Mouse (Mus musculus): ENCODE measurements around the gene Bmp2.

Gene Bmp2

DNA sequence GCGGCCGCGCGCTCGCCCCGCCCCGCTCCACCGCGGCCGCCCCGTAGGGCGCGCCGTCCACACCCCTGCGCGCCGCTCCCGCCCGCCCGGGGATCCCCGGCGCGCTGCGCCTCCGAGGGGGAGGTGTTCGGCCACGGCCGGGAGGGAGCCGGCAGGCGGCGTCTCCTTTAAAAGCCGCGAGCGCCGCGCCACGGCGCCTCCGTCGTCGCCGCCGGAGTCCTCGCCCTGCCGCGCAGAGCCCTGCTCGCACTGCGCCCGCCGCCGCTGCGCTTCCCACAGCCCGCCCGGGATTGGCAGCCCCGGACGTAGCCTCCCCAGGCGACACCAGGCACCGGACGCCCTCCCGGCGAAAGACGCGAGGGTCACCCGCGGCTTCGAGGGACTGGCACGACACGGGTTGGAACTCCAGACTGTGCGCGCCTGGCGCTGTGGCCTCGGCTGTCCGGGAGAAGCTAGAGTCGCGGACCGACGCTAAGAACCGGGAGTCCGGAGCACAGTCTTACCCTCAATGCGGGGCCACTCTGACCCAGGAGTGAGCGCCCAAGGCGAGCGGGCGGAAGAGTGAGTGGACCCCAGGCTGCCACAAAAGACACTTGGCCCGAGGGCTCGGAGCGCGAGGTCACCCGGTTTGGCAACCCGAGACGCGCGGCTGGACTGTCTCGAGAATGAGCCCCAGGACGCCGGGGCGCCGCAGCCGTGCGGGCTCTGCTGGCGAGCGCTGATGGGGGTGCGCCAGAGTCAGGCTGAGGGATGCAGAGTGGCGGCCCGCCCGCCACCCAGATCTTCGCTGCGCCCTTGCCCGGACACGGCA lies at the start of gene Bmp2:
TSS of gene Bmp2 (plus strand) at position 129 of the 811 bp plus-strand sequence.
- DNase-seq (ENCODE audit: low read depth) = no peak

GRCm38 (mm10) chr2:133505678-133506077 lies 46.3 kb upstream of the Bmp2 start:
- no peak for DNase-seq (ENCODE audit: low read depth)

GRCm38 (mm10) chr2:133507045-133507444 lies 44.9 kb upstream of the Bmp2 start:
- no peak for DNase-seq (ENCODE audit: low read depth)

- no peak for DNase-seq (ENCODE audit: low read depth)
These were observed 42.8 kb upstream of the Bmp2 start for GRCm38 (mm10) chr2:133509141-133509540.

DNA sequence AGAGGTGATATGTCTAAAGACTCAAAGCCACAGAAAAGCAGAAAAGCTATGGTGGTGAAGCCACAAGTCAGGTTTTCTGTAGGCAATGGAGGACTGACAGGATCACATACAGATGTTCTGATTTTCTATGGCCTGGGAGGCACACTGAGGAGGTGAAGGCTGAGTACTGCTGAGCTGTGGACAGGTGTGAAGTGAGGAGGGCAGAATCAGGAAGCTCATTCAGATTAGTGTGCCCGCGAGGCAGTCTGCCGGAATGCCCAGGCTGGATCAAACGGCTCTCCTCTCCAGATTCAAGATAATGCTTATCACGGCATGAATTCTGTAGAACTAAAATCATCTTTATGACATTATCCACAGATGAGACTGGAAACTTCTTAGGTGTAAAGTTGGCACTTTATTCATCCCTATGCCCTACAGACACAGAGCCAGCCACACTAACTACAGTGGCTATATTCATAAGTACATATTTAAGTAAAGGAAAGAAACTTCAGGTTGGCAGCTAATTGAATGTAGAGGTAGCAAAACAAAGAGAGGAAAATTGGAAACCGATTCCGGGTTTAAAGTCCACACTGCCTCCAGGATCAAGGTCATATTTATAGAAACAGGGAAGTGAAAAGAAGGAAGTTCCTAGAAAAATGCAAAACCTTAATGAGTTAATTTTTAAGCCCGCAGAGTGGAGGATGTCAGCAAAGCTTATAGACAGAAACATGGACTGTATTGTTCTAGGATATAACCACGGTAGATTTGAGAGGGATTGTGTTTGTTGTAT lies 40.8 kb upstream of the Bmp2 start:
- DNase-seq (ENCODE audit: low read depth) = no peak

- DNase-seq (ENCODE audit: low read depth) = no peak
These were observed 35.5 kb upstream of the Bmp2 start for GRCm38 (mm10) chr2:133516331-133517046.

DNA sequence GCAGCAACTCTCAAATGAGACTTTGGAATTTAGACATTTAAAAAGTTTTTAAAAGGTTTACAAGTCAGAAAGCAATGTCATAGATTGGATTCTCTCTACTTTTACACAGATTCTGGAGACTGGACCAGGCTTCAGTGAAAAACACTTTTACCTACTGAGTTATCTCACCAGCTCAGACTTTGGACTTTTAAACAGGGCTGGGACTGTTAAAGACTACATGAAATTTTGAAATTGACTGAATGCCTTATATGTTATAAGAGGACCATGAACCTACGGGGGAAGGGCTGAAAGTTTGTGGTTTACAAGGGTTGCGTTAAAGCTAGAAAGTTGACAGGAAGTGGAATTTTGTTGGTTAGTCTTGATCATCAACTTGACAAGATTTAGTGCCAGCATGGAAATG lies 34.1 kb upstream of the Bmp2 start:
- DNase-seq (ENCODE audit: low read depth) = no peak

GRCm38 (mm10) chr2:133521193-133521592 lies 30.8 kb upstream of the Bmp2 start:
- no peak for DNase-seq (ENCODE audit: low read depth)

- DNase-seq (ENCODE audit: low read depth) = no peak
These were observed 29.8 kb upstream of the Bmp2 start for GRCm38 (mm10) chr2:133522121-133522520.

DNA sequence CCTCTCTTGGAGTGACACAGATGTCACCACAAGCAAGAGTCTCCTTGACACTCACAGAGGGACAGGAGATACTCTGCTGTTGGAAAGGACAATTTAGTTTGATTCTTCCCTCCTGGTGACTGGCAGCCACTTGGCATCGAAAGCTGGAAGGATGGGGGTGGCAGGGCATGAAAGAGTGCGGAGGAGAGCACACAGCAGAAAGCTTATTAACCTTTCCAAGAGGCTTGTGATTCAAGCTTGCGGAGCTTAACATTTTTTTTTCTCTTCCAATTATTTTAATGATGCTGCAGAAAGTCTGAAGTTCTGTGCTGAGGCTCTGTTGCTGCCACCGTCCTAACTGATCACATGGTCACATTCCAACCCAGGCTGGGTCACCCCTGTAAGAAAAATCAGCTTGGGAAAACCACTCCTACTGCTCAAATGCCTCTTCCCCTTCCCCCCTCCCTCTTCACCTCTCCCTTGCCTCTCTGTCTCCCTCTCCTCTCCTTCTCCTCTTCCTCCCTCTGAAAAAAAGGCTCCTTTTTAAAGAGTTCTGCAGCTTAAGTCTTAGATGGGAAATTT lies 26.3 kb upstream of the Bmp2 start:
- DNase-seq (ENCODE audit: low read depth) = no peak

DNA sequence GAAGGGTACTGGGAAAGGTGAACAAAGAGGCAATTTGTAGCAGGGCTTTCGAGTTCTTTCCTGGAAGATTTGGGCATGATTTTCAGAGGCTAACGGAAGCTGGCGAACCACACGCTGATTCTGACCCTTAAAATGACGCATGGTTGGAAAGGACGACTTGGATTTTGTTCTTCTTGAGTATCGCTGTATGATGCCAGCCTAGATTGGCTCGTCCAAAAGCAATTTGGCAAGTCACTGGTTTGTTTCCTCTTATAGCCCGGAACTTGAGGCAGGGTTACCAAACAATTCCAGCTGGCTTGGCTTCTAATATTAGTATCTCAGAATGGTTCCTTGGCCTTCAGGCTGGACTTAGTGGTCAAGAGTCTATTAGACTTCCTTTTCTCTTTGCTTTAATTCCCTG lies 22.6 kb upstream of the Bmp2 start:
- DNase-seq (ENCODE audit: low read depth) = no peak

- no peak for DNase-seq (ENCODE audit: low read depth)
These were observed 18.9 kb upstream of the Bmp2 start for GRCm38 (mm10) chr2:133533073-133533472.

DNA sequence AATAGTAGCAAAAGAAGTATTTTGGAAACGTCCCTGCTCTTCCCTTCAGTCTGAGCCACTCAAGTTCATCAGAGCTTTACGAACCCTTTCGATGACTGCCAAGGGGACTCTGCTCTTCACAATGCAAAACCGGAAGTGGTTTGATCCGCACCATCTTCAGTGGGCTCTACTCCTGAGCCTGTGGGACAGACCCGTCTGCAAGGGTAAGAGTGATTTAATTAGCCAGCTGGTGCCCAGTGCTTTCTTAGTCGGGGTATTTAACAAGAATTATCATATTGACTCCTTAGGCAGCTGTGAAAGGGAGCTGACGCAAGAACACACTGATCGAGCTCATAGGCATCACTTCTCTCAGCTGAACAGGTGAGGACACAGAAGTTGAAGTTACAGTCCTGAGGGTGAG lies 16.5 kb upstream of the Bmp2 start:
- DNase-seq (ENCODE audit: low read depth) = no peak

DNA sequence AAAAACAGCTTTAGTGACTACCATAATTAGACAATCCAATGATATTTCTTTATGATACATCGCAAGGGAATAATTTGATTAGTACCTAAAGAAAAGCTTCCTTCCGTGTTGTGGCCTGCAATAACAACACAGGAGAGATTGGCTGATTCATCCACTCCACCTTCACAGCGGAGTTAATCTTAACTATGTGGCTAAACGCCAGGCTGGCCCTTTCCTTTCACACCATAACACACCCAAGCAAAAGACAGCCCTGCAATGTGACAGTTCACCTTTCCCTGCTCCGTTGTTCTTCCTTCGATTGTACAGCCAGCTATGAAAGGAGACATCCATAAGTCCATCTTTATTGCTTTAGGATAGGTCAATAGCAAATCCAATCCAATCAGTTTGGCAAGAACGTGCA lies 15.1 kb upstream of the Bmp2 start:
- DNase-seq (ENCODE audit: low read depth) = no peak

DNA sequence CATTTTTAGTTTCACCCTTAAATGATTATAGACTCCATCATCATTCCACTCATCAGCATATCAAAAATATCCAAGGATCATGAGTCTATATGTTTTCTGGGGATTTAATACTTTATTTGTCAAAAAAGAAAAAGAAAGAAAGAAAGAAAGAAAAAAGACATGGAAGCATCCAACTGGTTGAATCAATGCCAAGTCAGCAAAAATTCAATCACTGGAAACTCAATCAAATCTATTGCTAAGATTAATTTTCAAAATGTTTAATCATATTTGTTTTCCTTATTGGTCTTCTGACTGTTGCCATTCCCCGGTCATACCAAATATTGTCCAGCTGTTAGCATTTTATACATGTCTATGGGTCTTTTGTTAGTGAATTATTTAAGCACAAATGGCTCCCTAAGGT lies 11.3 kb upstream of the Bmp2 start:
- DNase-seq (ENCODE audit: low read depth) = no peak

DNA sequence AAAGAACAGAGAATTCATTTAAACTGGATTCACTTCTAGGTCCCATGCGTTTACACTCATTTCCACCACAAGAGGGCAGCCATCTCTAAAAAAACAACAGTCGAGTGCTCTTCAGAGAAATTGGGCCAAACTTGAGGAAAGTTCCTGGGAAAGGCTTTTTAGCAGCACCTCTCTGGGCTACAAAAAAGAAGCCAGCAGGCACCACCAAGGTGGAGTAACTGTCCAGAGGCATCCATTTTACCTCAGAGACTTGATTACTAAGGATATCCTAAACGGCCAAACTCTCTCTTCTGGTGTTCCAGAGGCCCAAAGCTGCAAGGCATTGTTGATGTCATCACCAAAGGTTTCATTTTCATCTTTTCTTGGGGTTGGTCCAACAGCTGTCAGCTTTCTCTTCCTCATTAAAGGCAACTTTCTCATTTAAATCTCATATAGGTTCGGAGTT lies 1.7 kb upstream of the Bmp2 start:
- DNase-seq (ENCODE audit: low read depth) = peak; percentile 70

GRCm38 (mm10) chr2:133552842-133553465 lies 995 bp downstream of the Bmp2 start:
- no peak for DNase-seq (ENCODE audit: low read depth)

- no peak for DNase-seq (ENCODE audit: low read depth)
These were observed 1.9 kb downstream of the Bmp2 start for GRCm38 (mm10) chr2:133553911-133554285.

GRCm38 (mm10) chr2:133554286-133555021 lies 2.5 kb downstream of the Bmp2 start:
- no peak for DNase-seq (ENCODE audit: low read depth)

- no peak for DNase-seq (ENCODE audit: low read depth)
These were observed 12.4 kb downstream of the Bmp2 start for GRCm38 (mm10) chr2:133564248-133564886.

DNA sequence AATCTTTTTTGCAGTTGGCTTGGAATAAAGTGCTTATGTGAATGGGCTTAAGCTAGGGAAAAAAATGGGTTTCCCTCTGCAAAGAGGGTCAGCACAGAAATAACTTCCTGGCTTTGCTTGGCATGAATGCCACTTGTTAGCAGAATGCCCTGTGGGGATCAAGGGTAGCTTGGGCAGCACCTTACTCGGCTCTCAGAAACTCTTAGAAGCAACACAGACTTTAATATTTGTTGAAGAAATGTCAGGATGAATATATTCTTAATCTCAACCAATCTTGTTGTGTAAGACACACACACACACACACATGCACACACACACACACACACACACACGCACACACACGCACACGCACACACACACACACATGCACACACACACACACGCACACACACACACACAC lies 13.5 kb downstream of the Bmp2 start:
- DNase-seq (ENCODE audit: low read depth) = no peak
